Mouse (Mus musculus) midbrain, embryonic 10.5 days (tissue): ENCODE measurements at regions not wholly inside any gene's neighbourhood (a gene's known extent, or its start where the extent isn't known, plus 50 kb on each side); places are given as distances from the start of the nearest gene placed in this dataset.

Experiments
- DNase-seq: peaks from one replicate; pipeline ENCODE4 v3.0.0-alpha.2; 2017; ENCODE audit warnings: low spot score
- H3K27ac ChIP-seq: fragments of 300-500 bp; sonication (generic); replicated peaks from 2 replicates; pipeline ENCODE4 v1.5.1; 2016; ENCODE audit warnings: mild to moderate bottlenecking
- H3K27me3 ChIP-seq: fragments of 300-500 bp; sonication (generic); 2 replicates; pipeline ENCODE4 v1.6.1; 2016; ENCODE audit warnings: low read depth, mild to moderate bottlenecking; ENCODE audit not compliant: poor library complexity, severe bottlenecking
- H3K36me3 ChIP-seq: fragments of 300-500 bp; sonication (generic); 2 replicates; pipeline ENCODE4 v1.6.1; 2016; ENCODE audit warnings: mild to moderate bottlenecking, moderate library complexity
- H3K4me1 ChIP-seq: fragments of 300-500 bp; sonication (generic); 2 replicates; pipeline ENCODE4 v1.6.1; 2016
- H3K4me3 ChIP-seq: fragments of 300-500 bp; sonication (generic); 2 replicates; pipeline ENCODE4 v1.5.1; 2016; ENCODE audit warnings: mild to moderate bottlenecking, moderate library complexity
- H3K9me3 ChIP-seq: fragments of 300-500 bp; sonication (generic); replicated peaks from 2 replicates; pipeline ENCODE4 v1.6.1; 2016; ENCODE audit warnings: mild to moderate bottlenecking
- WGBS: fragments of 180-500 bp; shearing (Covaris S2); methylation state at CpG from one replicate; pipeline ENCODE4 v1.1.7; 2016; 5-methylcytosine and 5-hydroxymethylcytosine counted together

GRCm38 (mm10) chr13:30085446-30085845 lies 50.8 kb upstream of the Mboat1 start:
- Histone ChIP-seq H3K27me3 (no peaks in the 10 kb centered on the region), H3K36me3 (no peaks in the 10 kb centered on the region), H3K4me1 (peaks cover 5% of the 10 kb centered on the region), H3K4me3 (no peak overlapping the region), H3K27ac (no peak overlapping the region; the same call in 1 of the 2 replicates), H3K9me3 (no peaks in the 10 kb centered on the region)
- DNase-seq = no peak
- WGBS = 66% methylated on average over 4 of the region's 4 CpGs

DNA sequence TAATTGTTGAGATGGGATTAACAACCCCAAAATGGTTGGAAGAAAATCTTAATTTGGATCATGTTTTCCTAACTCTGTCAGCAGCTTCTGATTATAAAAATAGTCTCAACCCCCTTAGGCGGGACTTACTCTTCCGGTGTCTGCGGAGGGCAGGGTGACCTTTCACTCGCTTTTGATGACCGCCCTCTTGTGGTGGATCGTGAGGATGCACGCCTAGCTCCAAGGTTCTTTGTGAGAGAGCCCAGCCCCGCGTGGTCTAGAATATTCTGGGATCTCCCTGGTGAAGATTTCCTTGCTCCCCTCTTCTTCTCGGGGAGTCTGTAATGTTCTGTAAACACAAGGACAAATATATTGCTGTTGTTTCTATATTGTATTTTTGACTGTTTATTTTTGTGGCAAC lies 51.3 kb upstream of the Mboat1 start:
- no peaks in the 10 kb centered on the region for H3K27me3 ChIP-seq
- H3K4me3 ChIP-seq = no peak overlapping the region
- no peaks in the 10 kb centered on the region for H3K36me3 ChIP-seq
- H3K27ac ChIP-seq = no peak overlapping the region; the same call in 1 of the 2 replicates
- peaks cover 5% of the 10 kb centered on the region for H3K4me1 ChIP-seq
- 2% methylated on average over 10 of the region's 10 CpGs for WGBS
- no peaks in the 10 kb centered on the region for H3K9me3 ChIP-seq
- peak; percentile 89 for DNase-seq

- H3K27ac ChIP-seq = no peak overlapping the region
- no peaks in the 10 kb centered on the region for H3K36me3 ChIP-seq
- no peak for DNase-seq
- H3K4me1 ChIP-seq = peaks cover 5% of the 10 kb centered on the region
- no peaks in the 10 kb centered on the region for H3K9me3 ChIP-seq
- no peak overlapping the region for H3K4me3 ChIP-seq
- WGBS = 85% methylated on average over 5 of the region's 5 CpGs
- no peaks in the 10 kb centered on the region for H3K27me3 ChIP-seq
These were observed 51.9 kb upstream of the Mboat1 start for GRCm38 (mm10) chr13:30084386-30084785.

- no peaks in the 10 kb centered on the region for H3K9me3 ChIP-seq
- H3K27me3 ChIP-seq = no peaks in the 10 kb centered on the region
- 86% methylated on average over 6 of the region's 6 CpGs for WGBS
- no peak overlapping the region for H3K4me3 ChIP-seq
- H3K36me3 ChIP-seq = no peaks in the 10 kb centered on the region
- H3K4me1 ChIP-seq = peaks cover 5% of the 10 kb centered on the region
- no peak overlapping the region for H3K27ac ChIP-seq
- DNase-seq = no peak
These were observed 52.3 kb upstream of the Mboat1 start for GRCm38 (mm10) chr13:30083949-30084348.

GRCm38 (mm10) chr13:30082761-30083160 lies 53.5 kb upstream of the Mboat1 start:
- DNase-seq = no peak
- WGBS = 77% methylated on average over 2 of the region's 2 CpGs
- Histone ChIP-seq H3K27me3 (no peaks in the 10 kb centered on the region), H3K9me3 (no peaks in the 10 kb centered on the region), H3K36me3 (no peaks in the 10 kb centered on the region), H3K4me3 (no peak overlapping the region), H3K27ac (no peak overlapping the region), H3K4me1 (peaks cover 5% of the 10 kb centered on the region)

DNA sequence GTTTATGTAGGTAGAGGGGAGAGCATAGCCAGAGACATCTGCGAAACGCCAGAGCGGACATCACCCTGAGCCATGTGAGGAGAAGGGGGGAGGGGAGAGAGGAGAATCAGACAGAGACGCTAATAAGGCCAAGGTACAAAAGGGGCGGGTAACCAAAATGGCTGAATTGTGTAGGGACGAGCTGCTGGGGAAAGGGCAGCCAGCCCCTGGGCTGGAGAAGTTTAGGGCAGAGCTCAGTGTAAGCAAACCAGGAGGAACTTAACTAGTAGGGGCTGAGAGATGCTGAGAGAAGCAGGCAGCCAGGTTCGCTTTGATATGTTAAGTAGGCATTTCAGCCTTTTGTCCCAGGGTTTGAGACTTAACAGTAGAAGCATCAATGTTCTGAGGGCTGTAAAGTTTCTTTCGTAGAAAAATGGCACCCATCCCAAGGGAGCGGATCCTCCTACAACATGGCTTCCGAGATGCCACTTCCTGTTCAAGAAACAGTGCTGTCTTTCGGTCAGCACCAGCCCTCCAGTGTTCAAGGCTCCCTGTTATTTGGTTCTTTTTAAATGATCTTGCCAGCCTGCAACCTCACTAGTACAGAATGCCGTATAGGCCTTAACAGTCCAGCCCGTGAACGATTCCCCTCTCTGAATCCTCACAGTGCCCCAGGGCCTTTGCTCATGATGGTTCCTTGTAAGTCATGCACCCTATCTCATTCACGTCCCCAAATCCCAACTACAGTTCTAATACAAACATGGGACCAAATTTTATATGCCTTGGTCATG lies 55.4 kb upstream of the Mboat1 start:
- no peaks in the 10 kb centered on the region for H3K36me3 ChIP-seq
- 0 out of 2 replicates have a peak overlapping the region, but pooled peaks have one; percentile 6 for H3K27ac ChIP-seq
- 68% methylated on average over 15 of the region's 15 CpGs for WGBS
- H3K4me1 ChIP-seq = peaks cover 5% of the 10 kb centered on the region
- H3K9me3 ChIP-seq = no peaks in the 10 kb centered on the region
- H3K4me3 ChIP-seq = no peak overlapping the region
- no peak for DNase-seq
- no peaks in the 10 kb centered on the region for H3K27me3 ChIP-seq

DNA sequence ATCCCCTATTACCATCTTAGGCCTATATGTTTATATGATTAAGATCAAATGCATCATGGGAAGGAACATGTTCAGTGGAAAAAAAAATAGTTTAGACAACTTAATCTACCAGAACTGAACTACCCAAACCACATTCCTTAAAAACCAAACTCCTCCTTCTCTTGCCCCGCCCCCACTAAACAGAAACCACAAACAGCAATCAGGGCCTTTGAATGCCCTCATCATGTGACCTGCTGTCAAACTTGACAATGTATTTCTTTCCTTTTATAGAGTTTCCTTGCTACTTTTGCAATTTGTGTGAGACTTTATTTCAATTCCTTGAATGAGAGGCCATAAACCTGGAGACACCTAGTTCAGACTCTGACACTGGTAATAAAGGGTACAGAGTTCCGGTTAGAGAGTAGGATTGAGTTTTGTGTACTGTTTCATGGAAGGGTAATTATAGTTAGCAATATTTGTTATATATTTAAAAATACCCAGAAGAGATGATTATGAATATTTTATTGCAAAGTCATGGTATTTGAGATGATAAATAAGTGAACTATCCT lies 61.7 kb upstream of the Mboat1 start:
- H3K27ac ChIP-seq = no peak overlapping the region
- no peaks in the 10 kb centered on the region for H3K36me3 ChIP-seq
- no peak overlapping the region for H3K4me3 ChIP-seq
- DNase-seq = no peak
- H3K27me3 ChIP-seq = no peaks in the 10 kb centered on the region
- WGBS = 94% methylated on average over 2 of the region's 2 CpGs
- H3K9me3 ChIP-seq = no peaks in the 10 kb centered on the region
- no peaks in the 10 kb centered on the region for H3K4me1 ChIP-seq

GRCm38 (mm10) chr13:30074069-30074468 lies 62.2 kb upstream of the Mboat1 start:
- no peaks in the 10 kb centered on the region for H3K27me3 ChIP-seq
- H3K9me3 ChIP-seq = no peaks in the 10 kb centered on the region
- no peaks in the 10 kb centered on the region for H3K4me1 ChIP-seq
- no peak for DNase-seq
- 85% methylated on average over 3 of the region's 3 CpGs for WGBS
- H3K36me3 ChIP-seq = no peaks in the 10 kb centered on the region
- H3K4me3 ChIP-seq = no peak overlapping the region
- H3K27ac ChIP-seq = no peak overlapping the region

- H3K9me3 ChIP-seq = no peaks in the 10 kb centered on the region
- no peak for DNase-seq
- peaks cover 6% of the 10 kb centered on the region for H3K4me1 ChIP-seq
- H3K4me3 ChIP-seq = no peak overlapping the region
- H3K36me3 ChIP-seq = no peaks in the 10 kb centered on the region
- no peaks in the 10 kb centered on the region for H3K27me3 ChIP-seq
- 65% methylated on average over 2 of the region's 2 CpGs for WGBS
- no peak overlapping the region for H3K27ac ChIP-seq
These were observed 66.9 kb upstream of the Mboat1 start for GRCm38 (mm10) chr13:30069397-30069796.

GRCm38 (mm10) chr13:30067581-30068375 lies 68.5 kb upstream of the Mboat1 start:
- no peak overlapping the region for H3K27ac ChIP-seq
- WGBS = 83% methylated on average over 6 of the region's 6 CpGs
- no peak for DNase-seq
- H3K36me3 ChIP-seq = no peaks in the 10 kb centered on the region
- no peaks in the 10 kb centered on the region for H3K27me3 ChIP-seq
- H3K9me3 ChIP-seq = no peaks in the 10 kb centered on the region
- no peak overlapping the region for H3K4me3 ChIP-seq
- peaks cover 6% of the 10 kb centered on the region for H3K4me1 ChIP-seq

GRCm38 (mm10) chr13:30065520-30065919 lies 70.8 kb upstream of the Mboat1 start:
- Histone ChIP-seq H3K27ac (no peak overlapping the region), H3K9me3 (no peaks in the 10 kb centered on the region), H3K4me3 (no peak overlapping the region), H3K4me1 (peaks cover 6% of the 10 kb centered on the region), H3K27me3 (no peaks in the 10 kb centered on the region), H3K36me3 (no peaks in the 10 kb centered on the region)
- 54% methylated on average over 8 of the region's 8 CpGs for WGBS
- DNase-seq = no peak

- Histone ChIP-seq H3K4me1 (peaks cover 6% of the 10 kb centered on the region), H3K27me3 (no peaks in the 10 kb centered on the region), H3K9me3 (no peaks in the 10 kb centered on the region), H3K36me3 (no peaks in the 10 kb centered on the region), H3K27ac (no peak overlapping the region), H3K4me3 (no peak overlapping the region)
- 87% methylated on average over 3 of the region's 3 CpGs for WGBS
- DNase-seq = no peak
These were observed 72.5 kb upstream of the Mboat1 start for GRCm38 (mm10) chr13:30063741-30064140.

DNA sequence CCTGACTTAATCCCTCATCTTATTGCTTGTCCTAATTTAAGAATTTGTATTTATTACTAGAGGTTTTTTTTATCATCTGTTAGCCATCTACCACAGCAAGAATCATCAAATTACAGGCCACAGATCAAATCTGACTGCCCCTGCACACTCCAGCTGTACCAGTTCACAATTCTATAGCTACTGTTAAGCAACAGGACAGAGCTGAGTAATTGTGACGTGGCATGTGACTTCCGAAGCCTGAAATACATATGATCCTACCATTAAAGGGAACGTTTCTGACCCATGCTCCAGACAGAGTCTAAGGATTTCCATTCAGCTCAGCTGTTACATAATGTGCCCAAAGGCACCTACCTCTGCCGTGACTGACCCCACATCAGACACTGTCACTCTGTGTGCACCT lies 74.0 kb upstream of the Mboat1 start:
- Histone ChIP-seq H3K4me3 (no peak overlapping the region), H3K27me3 (no peaks in the 10 kb centered on the region), H3K27ac (no peak overlapping the region), H3K4me1 (peaks cover 6% of the 10 kb centered on the region), H3K9me3 (no peaks in the 10 kb centered on the region), H3K36me3 (no peaks in the 10 kb centered on the region)
- WGBS = 86% methylated on average over 4 of the region's 4 CpGs
- no peak for DNase-seq
